Mouse (Mus musculus): ENCODE data around the gene Lgals3. TPM values are rescaled to one million over a fixed set of nuclear protein-coding genes. Genes with fewer than 3 reads are reported as not detected.
"Not testable (repeated sequence)": the region's sequence is repeated elsewhere in the genome, so short reads cannot be mapped to it uniquely, and the experiment has no call there.

The Lgals3 gene
- 1.0 and 1.1 TPM in 2 replicates for polyA plus RNA-seq (2012; rRNA removed)

GRCm38 (mm10) chr14:47367461-47367860, at the start of gene Lgals3:
Gene Lgals3 (plus strand): TSS chr14:47367751.
- Histone ChIP-seq H3K4me3 (ENCODE audit: insufficient read depth, low read length) (no peak within 1 kb of the TSS), H3K27ac (ENCODE audit: insufficient read depth, low read length) (no peak within 1 kb of the TSS)

GRCm38 (mm10) chr14:47319362-47319761, 48.2 kb upstream of the Lgals3 start:
- H3K4me1 ChIP-seq (ENCODE audit: control insufficient read depth, insufficient read depth, low read length) = no peaks in the 10 kb centered on the region
- H3K4me3 ChIP-seq (ENCODE audit: insufficient read depth, low read length) = no peak overlapping the region
- H3K27ac ChIP-seq (ENCODE audit: insufficient read depth, low read length) = no peak overlapping the region
- TF ChIP-seq CTCF (IDR thresholded peaks at IDR 0.05; ENCODE audit: extremely low read depth, insufficient read depth, low read length) (no peak), POLR2A (IDR thresholded peaks at IDR 0.05; ENCODE audit: extremely low read depth, insufficient read depth, low read length) (no peak)

More at GRCm38 (mm10) chr14:47367461-47367860, at the start of gene Lgals3:
- TF ChIP-seq POLR2A (IDR thresholded peaks at IDR 0.05; ENCODE audit: extremely low read depth, insufficient read depth, low read length) (0 out of 2 replicates have a peak, but pooled peaks have one; percentile 11), CTCF (IDR thresholded peaks at IDR 0.05; ENCODE audit: extremely low read depth, insufficient read depth, low read length) (no peak)
- H3K4me1 ChIP-seq (ENCODE audit: control insufficient read depth, insufficient read depth, low read length) = peaks cover 2% of the 10 kb centered on the region

- not testable (repeated sequence) for H3K4me1 ChIP-seq (ENCODE audit: control insufficient read depth, insufficient read depth, low read length); H3K27ac ChIP-seq (ENCODE audit: insufficient read depth, low read length); H3K4me3 ChIP-seq (ENCODE audit: insufficient read depth, low read length)
These were observed 46.0 kb upstream of the Lgals3 start for GRCm38 (mm10) chr14:47321581-47321980.

GRCm38 (mm10) chr14:47325965-47326761, 41.4 kb upstream of the Lgals3 start:
- H3K4me1 ChIP-seq (ENCODE audit: control insufficient read depth, insufficient read depth, low read length) = 0 out of 2 replicates have a peak, but pooled peaks cover 1% of the 10 kb centered on the region
- no peak overlapping the region for H3K4me3 ChIP-seq (ENCODE audit: insufficient read depth, low read length)
- H3K27ac ChIP-seq (ENCODE audit: insufficient read depth, low read length) = no peak overlapping the region
- TF ChIP-seq CTCF (IDR thresholded peaks at IDR 0.05; ENCODE audit: extremely low read depth, insufficient read depth, low read length) (no peak), POLR2A (IDR thresholded peaks at IDR 0.05; ENCODE audit: extremely low read depth, insufficient read depth, low read length) (no peak)

GRCm38 (mm10) chr14:47327347-47327746, 40.2 kb upstream of the Lgals3 start:
- Histone ChIP-seq H3K27ac (ENCODE audit: insufficient read depth, low read length) (no peak overlapping the region), H3K4me3 (ENCODE audit: insufficient read depth, low read length) (no peak overlapping the region), H3K4me1 (ENCODE audit: control insufficient read depth, insufficient read depth, low read length) (0 out of 2 replicates have a peak, but pooled peaks cover 1% of the 10 kb centered on the region)
- TF ChIP-seq POLR2A (IDR thresholded peaks at IDR 0.05; ENCODE audit: extremely low read depth, insufficient read depth, low read length) (no peak), CTCF (IDR thresholded peaks at IDR 0.05; ENCODE audit: extremely low read depth, insufficient read depth, low read length) (no peak)

GRCm38 (mm10) chr14:47331920-47332319, 35.6 kb upstream of the Lgals3 start:
- H3K4me3 ChIP-seq (ENCODE audit: insufficient read depth, low read length) = no peak overlapping the region
- no peak for TF ChIP-seq POLR2A (IDR thresholded peaks at IDR 0.05; ENCODE audit: extremely low read depth, insufficient read depth, low read length)
- TF ChIP-seq CTCF (IDR thresholded peaks at IDR 0.05; ENCODE audit: extremely low read depth, insufficient read depth, low read length) = no peak
- no peak overlapping the region for H3K27ac ChIP-seq (ENCODE audit: insufficient read depth, low read length)
- no peaks in the 10 kb centered on the region for H3K4me1 ChIP-seq (ENCODE audit: control insufficient read depth, insufficient read depth, low read length)

GRCm38 (mm10) chr14:47334819-47335218, 32.7 kb upstream of the Lgals3 start:
- no peaks in the 10 kb centered on the region for H3K4me1 ChIP-seq (ENCODE audit: control insufficient read depth, insufficient read depth, low read length)
- no peak for TF ChIP-seq POLR2A (IDR thresholded peaks at IDR 0.05; ENCODE audit: extremely low read depth, insufficient read depth, low read length)
- peak; percentile 96 for TF ChIP-seq CTCF (IDR thresholded peaks at IDR 0.05; ENCODE audit: extremely low read depth, insufficient read depth, low read length)
- no peak overlapping the region for H3K4me3 ChIP-seq (ENCODE audit: insufficient read depth, low read length)
- H3K27ac ChIP-seq (ENCODE audit: insufficient read depth, low read length) = no peak overlapping the region

- Histone ChIP-seq H3K4me1 (ENCODE audit: control insufficient read depth, insufficient read depth, low read length) (no peaks in the 10 kb centered on the region), H3K27ac (ENCODE audit: insufficient read depth, low read length) (no peak overlapping the region), H3K4me3 (ENCODE audit: insufficient read depth, low read length) (no peak overlapping the region)
- no peak for TF ChIP-seq CTCF (IDR thresholded peaks at IDR 0.05; ENCODE audit: extremely low read depth, insufficient read depth, low read length)
- TF ChIP-seq POLR2A (IDR thresholded peaks at IDR 0.05; ENCODE audit: extremely low read depth, insufficient read depth, low read length) = no peak
These were observed 32.3 kb upstream of the Lgals3 start for GRCm38 (mm10) chr14:47335300-47335699.

GRCm38 (mm10) chr14:47340231-47340925, 27.2 kb upstream of the Lgals3 start:
- TF ChIP-seq POLR2A (IDR thresholded peaks at IDR 0.05; ENCODE audit: extremely low read depth, insufficient read depth, low read length) = no peak
- no peak for TF ChIP-seq CTCF (IDR thresholded peaks at IDR 0.05; ENCODE audit: extremely low read depth, insufficient read depth, low read length)
- Histone ChIP-seq H3K4me1 (ENCODE audit: control insufficient read depth, insufficient read depth, low read length) (no peaks in the 10 kb centered on the region), H3K27ac (ENCODE audit: insufficient read depth, low read length) (no peak overlapping the region), H3K4me3 (ENCODE audit: insufficient read depth, low read length) (no peak overlapping the region)

All from cortical plate, adult 2 months (tissue).